Mouse (Mus musculus) liver, embryonic 14.5 days (tissue): Measurements from ENCODE around the gene Rad23a. TPM values are rescaled to one million over a fixed set of nuclear protein-coding genes. Genes with fewer than 3 reads are reported as not detected.

Experiments
- ATAC-seq: fragments of 200-750 bp; cut with Nextera tagmentation; 2 replicates; pipeline ENCODE4 v1.8.0; 2017; ENCODE audit warnings: moderate number of reproducible peaks, mild to moderate bottlenecking, moderate library complexity; ENCODE audit not compliant: insufficient read depth
- DNase-seq, 3 experiments: peaks; one replicate each; pipeline ENCODE4 v3.0.0-alpha.2; 2012 to 2013; ENCODE audit warnings: low read depth in 3 of 3, low spot score in 3 of 3
- H3K27ac ChIP-seq: fragments of 300-500 bp; sonication (generic); 2 replicates; pipeline ENCODE4 v1.5.1; 2014; ENCODE audit warnings: moderate library complexity, mild to moderate bottlenecking, control low read depth, inconsistent platforms
- H3K27me3 ChIP-seq: fragments of 300-500 bp; sonication (generic); 2 replicates; pipeline ENCODE4 v1.6.1; 2014; ENCODE audit warnings: mild to moderate bottlenecking, low read length, moderate library complexity; ENCODE audit not compliant: control insufficient read depth, insufficient read depth
- H3K36me3 ChIP-seq: fragments of 300-500 bp; sonication (generic); replicated peaks from 2 replicates; pipeline ENCODE4 v1.6.1; 2014; ENCODE audit warnings: low read depth; ENCODE audit not compliant: control insufficient read depth, insufficient read depth
- H3K4me1 ChIP-seq, 2 experiments: fragments of 200-500 bp in 1 of 2; fragments of 300-500 bp in 1 of 2; sonication (generic) in 1 of 2; replicated peaks; 2 replicates each; pipeline ENCODE4 v1.6.1; 2012 to 2014; ENCODE audit warnings: antibody characterized with exemption in 1 of 2, inconsistent platforms in 1 of 2, low read length in 1 of 2; ENCODE audit not compliant: control insufficient read depth in 2 of 2, insufficient read depth in 2 of 2
- H3K4me2 ChIP-seq: fragments of 300-500 bp; sonication (generic); 2 replicates; pipeline ENCODE4 v1.6.1; 2014; ENCODE audit warnings: low read depth, mild to moderate bottlenecking, control low read depth, moderate library complexity
- H3K4me3 ChIP-seq, 2 experiments: fragments of 200-500 bp in 1 of 2; fragments of 300-500 bp in 1 of 2; sonication (generic) in 1 of 2; 2 replicates each; pipeline ENCODE4 v1.5.1; 2012 to 2014; ENCODE audit warnings: low read depth in 2 of 2, low read length in 2 of 2, mild to moderate bottlenecking in 2 of 2, control low read depth in 1 of 2, inconsistent platforms in 1 of 2, moderate library complexity in 1 of 2; ENCODE audit not compliant: insufficient read depth in 1 of 2
- H3K9ac ChIP-seq: fragments of 300-500 bp; sonication (generic); replicated peaks from 2 replicates; pipeline ENCODE4 v1.6.1; 2014; ENCODE audit warnings: mild to moderate bottlenecking, control low read depth, moderate library complexity
- H3K9me3 ChIP-seq: fragments of 300-500 bp; sonication (generic); 2 replicates; pipeline ENCODE4 v1.6.1; 2016; ENCODE audit warnings: low read length, mixed read lengths; ENCODE audit not compliant: control insufficient read depth
- CTCF ChIP-seq: IDR thresholded peaks from 2 replicates; pipeline ENCODE4 v1.5.1; 2016; ENCODE audit warnings: antibody characterized with exemption, low read depth, control low read depth
- EP300 ChIP-seq: IDR thresholded peaks from 2 replicates; pipeline ENCODE4 v1.6.1; 2016; ENCODE audit warnings: antibody characterized with exemption, low read depth
- WGBS: fragments of 180-500 bp; shearing (Covaris S2); extraction: QIAGEN DNeasy Blood & Tissue Kit; methylation state at CpG from one replicate; pipeline ENCODE4 v1.1.7; 2014; ENCODE audit not compliant: insufficient replicate concordance; 5-methylcytosine and 5-hydroxymethylcytosine counted together
- polyA plus RNA-seq, 2 experiments: library from polyadenylated mRNA; depleted of rRNA in 1 of 2; stranded (reverse) in 1 of 2; unstranded in 1 of 2; fragments of >200 nt; fragmentation: Nextera tagmentation in 1 of 2; extraction: Ambion mirVana in 1 of 2; gene quantifications; 2 replicates each; pipeline versions ENCODE4 v1.2.1 to v1.2.3; 2012 to 2014

The Rad23a gene
- polyA plus RNA-seq, 2 experiments: 139 to 258 TPM

- H3K4me2 ChIP-seq: peak overlapping the region; percentile 18; the same call in 1 of the 2 replicates
- H3K9ac ChIP-seq: no peak overlapping the region
- no peak for ATAC-seq
- peaks cover 68% of the 10 kb centered on the region for H3K36me3 ChIP-seq
- H3K9me3 ChIP-seq: no peaks in the 10 kb centered on the region
- peaks cover 38 to 40% of the 10 kb centered on the region in 2 experiments for H3K4me1 ChIP-seq
- H3K27me3 ChIP-seq: no peaks in the 10 kb centered on the region
- no peak overlapping the region for H3K4me3 ChIP-seq
- TF ChIP-seq EP300 (no peak), CTCF (no peak)
- DNase-seq: no peak
- peak overlapping the region; percentile 34 for H3K27ac ChIP-seq
- 72% methylated on average over 1 of the region's 1 CpGs for WGBS
These were observed 1.0 kb upstream of the Rad23a start for GRCm38 (mm10) chr8:84841514-84841913.

DNA sequence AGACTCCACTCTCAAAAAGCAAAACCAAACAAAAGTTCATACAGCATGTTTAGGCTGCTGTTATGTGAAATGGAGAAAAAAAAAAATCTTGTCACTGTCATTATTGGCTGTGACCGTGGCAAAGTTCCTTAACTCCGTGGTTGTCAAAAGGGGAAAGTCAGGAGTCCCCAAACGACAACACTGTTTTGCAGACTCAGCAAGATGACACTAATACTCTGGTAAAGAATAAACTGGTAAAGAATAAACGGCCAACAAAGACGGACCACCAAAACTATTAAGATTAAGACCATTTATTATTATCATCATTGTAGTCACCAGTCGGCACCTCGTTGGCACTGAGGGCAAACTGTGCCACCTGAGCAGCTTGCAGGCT is 604 bp downstream of the Rad23a start:
- ATAC-seq: no peak
- Histone ChIP-seq H3K4me2 (peak overlapping the region; percentile 73), H3K27ac (peak overlapping the region; percentile 97), H3K4me3 (peak overlapping the region; percentile 74 to 91), H3K27me3 (no peaks in the 10 kb centered on the region), H3K4me1 (peaks cover 42 to 51% of the 10 kb centered on the region in 2 experiments), H3K9ac (peak overlapping the region; percentile 89), H3K36me3 (peaks cover 75% of the 10 kb centered on the region), H3K9me3 (no peaks in the 10 kb centered on the region)
- under 1% methylated on average over 7 of the region's 7 CpGs for WGBS
- no peak for DNase-seq
- TF ChIP-seq CTCF (no peak), EP300 (no peak)

DNA sequence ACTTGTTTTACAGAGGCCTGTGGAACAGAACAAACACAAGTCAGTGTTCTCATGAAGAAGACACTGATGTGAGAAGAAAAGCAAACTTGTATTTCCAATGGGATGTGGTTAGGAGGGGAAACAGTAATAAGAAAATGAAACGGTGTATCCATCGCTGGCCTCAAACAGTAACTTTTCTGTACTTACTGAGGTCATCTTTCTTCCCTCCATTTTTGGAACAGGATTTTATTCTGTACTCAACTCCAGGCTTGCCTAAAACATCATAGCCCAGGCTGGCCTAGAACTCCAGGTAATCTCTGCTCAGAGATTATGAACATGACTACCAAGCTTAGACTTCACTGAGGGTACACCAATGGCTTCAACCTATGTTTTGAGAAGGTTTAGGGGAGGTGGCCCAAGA is 1.1 kb downstream of the Rad23a start:
- H3K4me2 ChIP-seq: peak overlapping the region; percentile 73
- peaks cover 75% of the 10 kb centered on the region for H3K36me3 ChIP-seq
- DNase-seq (no peak), ATAC-seq (no peak)
- H3K4me1 ChIP-seq: peaks cover 39 to 51% of the 10 kb centered on the region in 2 experiments
- H3K9ac ChIP-seq: peak overlapping the region; percentile 89
- 67% methylated on average over 2 of the region's 2 CpGs for WGBS
- peak overlapping the region; percentile 74 to 91 for H3K4me3 ChIP-seq
- TF ChIP-seq CTCF: no peak
- no peak for TF ChIP-seq EP300
- H3K27ac ChIP-seq: peak overlapping the region; percentile 97
- no peaks in the 10 kb centered on the region for H3K27me3 ChIP-seq
- H3K9me3 ChIP-seq: no peaks in the 10 kb centered on the region

DNA sequence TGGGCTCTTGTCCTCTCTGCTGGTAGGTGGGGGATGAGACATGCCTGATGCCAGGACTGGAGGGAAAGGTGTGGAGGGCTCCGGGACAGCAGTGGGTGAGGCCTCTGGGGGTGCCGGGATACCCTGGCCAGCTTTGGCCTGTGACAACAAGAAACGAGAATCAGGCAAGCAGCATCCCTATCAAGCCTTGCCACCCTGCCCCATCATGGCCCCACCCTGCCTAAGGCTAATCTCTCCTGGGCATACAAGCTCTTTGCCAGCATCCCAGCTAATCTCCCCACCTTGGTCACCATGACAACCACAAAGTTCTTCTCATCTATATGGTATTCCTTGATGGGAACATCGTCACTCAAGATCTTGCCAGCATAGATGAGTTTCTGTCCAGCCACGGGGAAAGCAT is 2.0 kb downstream of the Rad23a start:
- ATAC-seq (peak; percentile 83), DNase-seq (peak; percentile 94 to 95 (median 95))
- Histone ChIP-seq H3K27me3 (no peaks in the 10 kb centered on the region), H3K4me3 (peak overlapping the region; percentile 74 to 82), H3K36me3 (peaks cover 74% of the 10 kb centered on the region), H3K4me1 (peaks cover 37 to 58% of the 10 kb centered on the region in 2 experiments), H3K4me2 (peak overlapping the region; percentile 73), H3K9me3 (no peaks in the 10 kb centered on the region), H3K9ac (peak overlapping the region; percentile 96), H3K27ac (peak overlapping the region; percentile 97)
- 12% methylated on average over 5 of the region's 5 CpGs for WGBS
- TF ChIP-seq EP300: peak; percentile 98
- no peak for TF ChIP-seq CTCF

DNA sequence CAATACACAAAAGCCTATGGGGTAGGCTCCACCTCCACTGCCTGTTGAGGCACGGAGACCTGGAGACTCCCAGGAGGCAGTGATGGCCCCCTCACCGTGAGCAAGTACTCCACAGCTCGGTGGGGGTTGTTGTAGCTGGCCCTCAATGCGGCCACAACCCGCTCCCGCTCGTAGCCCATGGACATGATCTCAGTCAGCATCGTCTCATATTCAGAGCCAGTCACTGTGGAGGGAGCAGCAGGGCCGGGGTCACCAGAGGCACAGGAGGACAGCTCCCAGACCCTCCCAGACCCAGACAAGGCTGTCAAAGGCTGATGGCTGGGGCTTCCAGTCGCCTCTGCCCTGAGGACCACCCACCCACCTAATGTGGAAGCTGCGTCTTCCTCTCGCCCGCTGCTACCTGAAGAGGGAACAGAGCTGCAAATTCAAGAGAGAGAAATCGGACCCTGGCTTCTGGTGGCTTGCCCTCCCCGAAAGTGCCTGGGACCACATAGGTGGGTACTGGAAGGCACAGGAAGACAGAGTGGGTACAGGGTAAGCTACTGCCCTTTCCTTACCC is 2.5 kb downstream of the Rad23a start:
- Histone ChIP-seq H3K4me1 (peaks cover 38 to 62% of the 10 kb centered on the region in 2 experiments), H3K4me2 (peak overlapping the region; percentile 73), H3K9me3 (no peaks in the 10 kb centered on the region), H3K9ac (peak overlapping the region; percentile 96), H3K36me3 (peaks cover 69% of the 10 kb centered on the region), H3K27ac (peak overlapping the region; percentile 97), H3K27me3 (no peaks in the 10 kb centered on the region), H3K4me3 (peak overlapping the region; percentile 74 to 82)
- ATAC-seq: no peak
- no peak for DNase-seq
- TF ChIP-seq EP300 (no peak), CTCF (no peak)
- whole genome bisulfite sequencing: 71% methylated on average over 15 of the region's 15 CpGs
